Mouse (Mus musculus) hindbrain, embryonic 12.5 days (tissue): Measurements from ENCODE around the gene Plppr4. TPM values are rescaled to one million over a fixed set of nuclear protein-coding genes. Genes with fewer than 3 reads are reported as not detected.

Experiments
- ATAC-seq: fragments of 200-750 bp; cut with Nextera tagmentation; 2 replicates; pipeline ENCODE4 v1.8.0; 2017; ENCODE audit warnings: moderate TSS enrichment; ENCODE audit not compliant: low FRiP score
- H3K27ac ChIP-seq: fragments of 300-500 bp; sonication (generic); 2 replicates; pipeline ENCODE4 v1.5.1; 2016; ENCODE audit warnings: mild to moderate bottlenecking
- H3K27me3 ChIP-seq: fragments of 300-500 bp; sonication (generic); 2 replicates; pipeline ENCODE4 v1.6.1; 2016; ENCODE audit warnings: mild to moderate bottlenecking
- H3K36me3 ChIP-seq: fragments of 300-500 bp; sonication (generic); 2 replicates; pipeline ENCODE4 v1.6.1; 2016; ENCODE audit warnings: mild to moderate bottlenecking
- H3K4me1 ChIP-seq: fragments of 300-500 bp; sonication (generic); 2 replicates; pipeline ENCODE4 v1.6.1; 2016
- H3K4me2 ChIP-seq: fragments of 300-500 bp; sonication (generic); replicated peaks from 2 replicates; pipeline ENCODE4 v1.6.1; 2016; ENCODE audit warnings: mild to moderate bottlenecking
- H3K4me3 ChIP-seq: fragments of 300-500 bp; sonication (generic); 2 replicates; pipeline ENCODE4 v1.5.1; 2016; ENCODE audit warnings: mild to moderate bottlenecking
- H3K9ac ChIP-seq: fragments of 300-500 bp; sonication (generic); 2 replicates; pipeline ENCODE4 v1.6.1; 2016; ENCODE audit warnings: mild to moderate bottlenecking, moderate library complexity
- H3K9me3 ChIP-seq: fragments of 300-500 bp; sonication (generic); replicated peaks from 2 replicates; pipeline ENCODE4 v1.6.1; 2016; ENCODE audit warnings: mild to moderate bottlenecking
- WGBS: fragments of 180-500 bp; shearing (Covaris S2); methylation state at CpG from one replicate; pipeline ENCODE4 v1.1.7; 2016; 5-methylcytosine and 5-hydroxymethylcytosine counted together
- polyA plus RNA-seq: library from polyadenylated mRNA; unstranded; fragments of >200 nt; fragmentation: Nextera tagmentation; extraction: Ambion mirVana; gene quantifications from 2 replicates; pipeline ENCODE4 v1.2.1, GENCODE M21; 2016

Gene Plppr4
- polyA plus RNA-seq, 1 experiment from 2014 or later, result 2.0 TPM

DNA sequence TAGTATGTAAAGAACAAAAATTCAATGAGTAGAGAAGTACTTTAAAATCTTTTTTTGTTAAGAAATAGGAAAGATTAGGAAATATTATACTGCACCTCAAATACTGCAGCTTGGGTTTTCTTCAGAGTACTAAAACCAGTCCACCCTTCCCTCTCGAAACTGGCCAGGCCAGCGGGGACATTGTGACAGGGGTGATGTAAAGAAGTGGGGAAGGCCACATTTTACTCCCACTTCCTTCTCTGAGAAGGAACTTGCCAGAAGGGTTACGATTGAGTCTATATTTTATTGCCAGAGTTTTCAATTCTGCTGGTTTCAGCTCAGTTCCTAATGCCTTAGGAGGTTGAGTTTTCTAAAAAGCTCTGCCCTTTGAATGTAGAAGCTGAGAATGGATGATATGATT is 41.0 kb downstream of the Plppr4 start:
- H3K36me3 ChIP-seq, result no peaks in the 10 kb centered on the region
- no peak overlapping the region for H3K9ac ChIP-seq
- no peak for ATAC-seq
- 84% methylated on average over 3 of the region's 3 CpGs for WGBS
- no peaks in the 10 kb centered on the region for H3K4me1 ChIP-seq
- H3K27ac ChIP-seq, result no peak overlapping the region
- no peaks in the 10 kb centered on the region for H3K27me3 ChIP-seq
- H3K9me3 ChIP-seq, result no peaks in the 10 kb centered on the region
- no peak overlapping the region for H3K4me2 ChIP-seq
- no peak overlapping the region for H3K4me3 ChIP-seq

DNA sequence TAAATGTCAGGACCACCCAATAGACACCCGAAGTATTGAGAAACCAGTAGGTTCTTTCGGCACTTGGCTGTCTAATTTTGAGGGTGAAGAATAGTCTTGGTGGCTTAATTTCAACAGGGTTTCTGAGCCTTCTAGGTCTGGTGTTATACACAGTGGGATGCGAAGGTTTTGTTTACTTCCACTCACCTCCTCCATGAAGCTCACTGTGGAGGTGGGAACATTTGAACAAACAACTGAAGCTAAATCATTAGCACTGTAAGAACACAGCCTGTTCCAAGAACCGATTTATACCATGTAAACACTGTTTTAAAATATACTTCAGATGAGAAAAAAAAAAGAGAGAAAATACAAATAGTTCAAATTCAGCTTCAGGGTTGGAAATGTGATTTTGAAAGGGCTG is 47.3 kb downstream of the Plppr4 start:
- H3K4me2 ChIP-seq, result no peak overlapping the region
- H3K9me3 ChIP-seq, result no peaks in the 10 kb centered on the region
- H3K4me3 ChIP-seq, result no peak overlapping the region
- no peak overlapping the region for H3K9ac ChIP-seq
- no peaks in the 10 kb centered on the region for H3K36me3 ChIP-seq
- no peaks in the 10 kb centered on the region for H3K4me1 ChIP-seq
- 89% methylated on average over 4 of the region's 4 CpGs for WGBS
- H3K27ac ChIP-seq, result no peak overlapping the region
- no peaks in the 10 kb centered on the region for H3K27me3 ChIP-seq
- no peak for ATAC-seq

- Histone ChIP-seq H3K9ac (no peak overlapping the region), H3K27me3 (no peaks in the 10 kb centered on the region), H3K27ac (no peak overlapping the region), H3K9me3 (no peaks in the 10 kb centered on the region), H3K36me3 (no peaks in the 10 kb centered on the region), H3K4me3 (no peak overlapping the region), H3K4me2 (no peak overlapping the region), H3K4me1 (no peaks in the 10 kb centered on the region)
- no peak for ATAC-seq
- 94% methylated on average over 7 of the region's 7 CpGs for WGBS
Measured at GRCm38 (mm10) chr3:117312097-117312496, 48.6 kb downstream of the Plppr4 start.

DNA sequence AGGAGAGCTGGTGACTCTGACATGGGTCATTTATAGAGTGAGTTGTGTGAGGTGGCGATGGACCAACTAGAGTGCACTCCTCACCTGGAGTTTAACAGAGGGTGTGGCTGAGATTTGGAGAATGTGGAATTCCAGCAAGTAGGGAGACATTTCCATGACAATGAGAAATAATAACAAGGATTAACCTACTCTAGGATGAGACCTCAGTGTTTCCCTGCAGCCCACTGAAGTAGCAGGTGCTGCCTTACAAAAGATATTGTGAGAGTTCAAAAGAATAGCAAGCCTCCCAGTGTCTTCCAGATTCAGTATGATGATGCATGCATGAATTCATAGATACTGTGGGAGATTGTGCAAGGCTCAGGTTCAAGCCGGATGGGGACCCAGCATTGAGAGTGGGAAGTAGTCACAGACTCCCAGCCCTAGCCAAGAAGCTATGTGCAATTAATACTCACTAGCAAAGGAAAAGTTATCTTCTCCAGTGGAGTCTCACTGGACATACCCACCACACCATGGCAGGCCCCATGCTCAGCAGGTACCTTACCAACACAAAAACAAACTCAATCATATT is 49.8 kb downstream of the Plppr4 start:
- Histone ChIP-seq H3K4me3 (no peak overlapping the region), H3K9ac (no peak overlapping the region), H3K36me3 (no peaks in the 10 kb centered on the region), H3K9me3 (no peaks in the 10 kb centered on the region), H3K4me2 (no peak overlapping the region), H3K27ac (no peak overlapping the region), H3K27me3 (no peaks in the 10 kb centered on the region), H3K4me1 (no peaks in the 10 kb centered on the region)
- 81% methylated on average over 2 of the region's 2 CpGs for WGBS
- no peak for ATAC-seq

GRCm38 (mm10) chr3:117309580-117309910 is 51.1 kb downstream of the Plppr4 start:
- Histone ChIP-seq H3K9ac (no peak overlapping the region), H3K36me3 (no peaks in the 10 kb centered on the region), H3K4me2 (no peak overlapping the region), H3K4me1 (no peaks in the 10 kb centered on the region), H3K9me3 (no peaks in the 10 kb centered on the region), H3K27ac (no peak overlapping the region), H3K4me3 (no peak overlapping the region), H3K27me3 (no peaks in the 10 kb centered on the region)
- ATAC-seq, result no peak
- WGBS, result 84% methylated on average over 3 of the region's 3 CpGs

DNA sequence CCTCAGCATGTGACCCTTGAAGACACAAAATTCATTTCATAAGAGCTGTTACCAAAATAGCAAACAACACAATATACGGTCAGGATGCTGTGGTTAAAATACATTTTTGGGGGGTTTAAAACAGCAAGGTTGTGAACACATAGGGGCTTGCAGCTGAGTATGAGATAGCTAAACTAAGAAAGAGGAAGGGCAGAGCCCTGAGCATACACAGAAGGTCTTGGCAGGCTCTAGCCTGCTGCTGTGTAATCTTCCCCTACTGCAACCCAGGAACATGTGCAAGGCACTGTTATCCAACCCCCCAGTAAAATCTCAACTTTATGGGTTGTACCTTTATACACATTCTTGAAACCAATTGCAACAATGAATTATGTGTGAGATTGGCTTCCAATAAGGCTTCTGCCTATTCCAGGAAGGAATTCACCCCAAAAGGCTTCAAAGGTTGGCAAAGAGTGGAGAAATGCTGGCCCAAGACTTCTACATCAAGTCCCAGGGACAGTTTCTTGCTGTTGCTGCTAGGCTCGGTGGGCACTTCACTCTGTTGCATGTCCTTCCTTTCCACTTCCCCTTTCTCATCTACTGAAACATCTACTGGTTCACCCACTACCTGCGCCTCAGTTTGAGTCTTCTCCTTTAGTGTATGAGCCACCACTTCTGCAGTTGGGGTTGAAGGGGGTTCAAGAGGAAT is 51.6 kb downstream of the Plppr4 start:
- no peak overlapping the region for H3K27ac ChIP-seq
- H3K4me3 ChIP-seq, result no peak overlapping the region
- no peaks in the 10 kb centered on the region for H3K27me3 ChIP-seq
- no peak overlapping the region for H3K9ac ChIP-seq
- no peaks in the 10 kb centered on the region for H3K36me3 ChIP-seq
- ATAC-seq, result no peak
- H3K4me2 ChIP-seq, result no peak overlapping the region
- no peaks in the 10 kb centered on the region for H3K9me3 ChIP-seq
- 90% methylated on average over 3 of the region's 3 CpGs for WGBS
- no peaks in the 10 kb centered on the region for H3K4me1 ChIP-seq

DNA sequence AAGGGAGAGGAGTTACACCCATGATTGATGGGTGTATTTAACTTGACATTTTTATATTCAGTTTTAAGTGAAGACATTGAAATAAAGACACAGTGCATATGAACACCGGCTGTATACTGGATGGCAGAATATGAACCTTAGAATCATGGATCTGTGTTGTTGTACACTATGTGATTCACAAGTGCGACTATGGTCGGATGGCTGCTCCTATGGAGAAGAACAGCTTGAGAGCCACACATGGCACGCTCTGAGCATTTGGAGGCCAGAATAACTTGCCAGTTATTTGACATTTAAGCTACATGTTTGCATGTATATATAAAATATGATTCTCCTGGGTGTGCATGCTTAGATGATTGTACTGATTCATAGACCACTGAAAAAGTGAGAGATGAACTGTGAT is 53.1 kb downstream of the Plppr4 start:
- Histone ChIP-seq H3K4me3 (no peak overlapping the region), H3K27me3 (no peaks in the 10 kb centered on the region), H3K4me1 (no peaks in the 10 kb centered on the region), H3K36me3 (no peaks in the 10 kb centered on the region), H3K27ac (no peak overlapping the region), H3K9me3 (no peaks in the 10 kb centered on the region), H3K4me2 (no peak overlapping the region), H3K9ac (no peak overlapping the region)
- 93% methylated on average over 4 of the region's 4 CpGs for WGBS
- no peak for ATAC-seq

- Histone ChIP-seq H3K36me3 (no peaks in the 10 kb centered on the region), H3K27me3 (no peaks in the 10 kb centered on the region), H3K27ac (no peak overlapping the region), H3K9ac (no peak overlapping the region), H3K4me1 (no peaks in the 10 kb centered on the region), H3K4me2 (no peak overlapping the region), H3K9me3 (no peaks in the 10 kb centered on the region), H3K4me3 (no peak overlapping the region)
- 92% methylated on average over 2 of the region's 2 CpGs for WGBS
- no peak for ATAC-seq
Measured at GRCm38 (mm10) chr3:117304037-117304436, 56.6 kb downstream of the Plppr4 start.

DNA sequence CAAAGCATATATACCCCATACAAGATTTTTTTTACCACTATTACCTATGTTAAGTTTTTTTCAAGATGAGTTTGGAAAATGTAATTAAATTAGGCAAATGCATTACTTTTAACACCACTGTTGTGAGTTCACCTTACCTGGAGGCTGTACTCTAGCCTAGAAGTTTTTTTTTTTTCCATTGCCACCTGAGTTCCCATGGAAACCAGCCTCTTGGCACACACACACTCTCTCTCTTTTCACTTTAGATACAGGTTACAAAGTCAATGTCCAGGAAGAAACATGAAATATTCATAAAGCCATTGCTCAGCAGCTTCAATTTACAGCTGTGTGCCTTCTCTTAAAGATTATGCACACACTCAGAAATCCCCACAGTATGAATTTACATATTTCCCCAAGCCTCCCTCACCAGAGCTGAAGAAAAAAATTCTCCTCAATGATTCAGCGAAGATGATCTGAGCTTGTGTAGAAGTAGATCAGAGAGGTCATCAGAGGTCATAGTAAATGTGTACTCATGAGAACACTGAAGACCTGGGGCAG is 59.9 kb downstream of the Plppr4 start:
- whole genome bisulfite sequencing, result 69% methylated on average over 1 of the region's 1 CpGs
- Histone ChIP-seq H3K27me3 (no peaks in the 10 kb centered on the region), H3K9me3 (no peaks in the 10 kb centered on the region), H3K4me2 (no peak overlapping the region), H3K27ac (no peak overlapping the region), H3K4me1 (no peaks in the 10 kb centered on the region), H3K36me3 (no peaks in the 10 kb centered on the region), H3K9ac (no peak overlapping the region), H3K4me3 (no peak overlapping the region)
- no peak for ATAC-seq

GRCm38 (mm10) chr3:117297735-117298134 is 62.9 kb downstream of the Plppr4 start:
- ATAC-seq, result no peak
- WGBS, result 86% methylated on average over 1 of the region's 1 CpGs
- no peak overlapping the region for H3K9ac ChIP-seq
- no peaks in the 10 kb centered on the region for H3K27me3 ChIP-seq
- no peaks in the 10 kb centered on the region for H3K9me3 ChIP-seq
- H3K4me1 ChIP-seq, result no peaks in the 10 kb centered on the region
- no peak overlapping the region for H3K27ac ChIP-seq
- no peak overlapping the region for H3K4me3 ChIP-seq
- no peak overlapping the region for H3K4me2 ChIP-seq
- H3K36me3 ChIP-seq, result no peaks in the 10 kb centered on the region

DNA sequence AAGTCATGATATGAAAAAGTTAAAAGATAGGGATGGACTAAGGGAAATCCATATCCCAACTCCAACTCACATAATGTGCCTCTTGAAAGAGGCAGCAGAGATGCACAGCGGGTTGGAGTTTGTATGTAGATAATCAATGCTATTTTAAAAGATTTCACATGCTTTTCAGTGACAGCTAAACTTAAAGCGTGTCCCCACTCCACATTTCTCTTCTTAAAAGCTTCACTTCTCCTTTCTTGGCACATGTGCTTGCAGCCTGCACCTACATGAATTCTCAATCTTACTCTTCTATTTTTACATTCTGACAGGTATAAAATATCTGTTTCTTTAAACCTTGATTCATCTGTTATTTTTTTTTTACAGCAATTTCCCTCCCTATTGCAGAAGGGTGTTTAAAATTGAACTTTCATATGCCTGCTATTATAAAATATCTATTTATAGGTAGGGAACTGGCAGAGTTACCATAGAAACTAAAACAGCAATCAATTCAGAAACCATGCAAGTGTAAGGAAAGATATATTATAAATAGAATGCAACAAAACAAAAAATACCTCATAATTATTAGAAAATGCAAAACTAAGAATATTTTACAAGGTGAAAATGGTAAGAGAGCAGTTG is 66.3 kb downstream of the Plppr4 start:
- no peaks in the 10 kb centered on the region for H3K27me3 ChIP-seq
- no peak overlapping the region for H3K4me3 ChIP-seq
- no peaks in the 10 kb centered on the region for H3K36me3 ChIP-seq
- 83% methylated on average over 2 of the region's 2 CpGs for WGBS
- H3K27ac ChIP-seq, result no peak overlapping the region
- H3K9me3 ChIP-seq, result no peaks in the 10 kb centered on the region
- ATAC-seq, result no peak
- H3K9ac ChIP-seq, result no peak overlapping the region
- no peak overlapping the region for H3K4me2 ChIP-seq
- H3K4me1 ChIP-seq, result no peaks in the 10 kb centered on the region
